Mouse (Mus musculus) frontal cortex, adult (tissue): ENCODE results near the gene Tmem178b.
A peak's percentile ranks its signal among the peaks of the same experiment; 100 is the strongest.

Source experiments
- ATAC-seq: cut with Nextera tagmentation; 2 replicates; pipeline ENCODE4 v1.9.2; 2017; ENCODE audit warnings: mild to moderate bottlenecking, moderate library complexity, mixed read lengths; ENCODE audit not compliant: low TSS enrichment

Gene Tmem178b

DNA sequence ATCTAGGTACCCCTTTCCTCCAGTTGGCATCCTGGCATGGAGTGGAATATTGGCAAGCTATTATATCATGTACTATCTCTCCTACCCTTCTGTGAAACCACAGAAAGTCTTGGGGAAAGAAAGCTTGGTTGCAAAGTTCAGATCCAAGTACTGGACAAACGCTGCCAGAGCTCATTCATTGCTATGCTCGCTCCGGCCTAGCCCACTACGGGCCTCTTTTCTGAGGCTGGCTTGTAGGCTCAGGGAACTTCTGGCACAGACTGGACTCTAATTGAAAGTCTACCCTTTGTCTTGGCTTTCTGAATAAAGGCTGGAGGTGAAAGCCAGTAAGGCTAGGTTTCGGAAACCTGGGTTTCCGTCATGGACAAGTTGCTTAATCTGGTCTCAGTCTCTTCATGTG, 44.7 kb downstream of the Tmem178b start:
- no peak for ATAC-seq

DNA sequence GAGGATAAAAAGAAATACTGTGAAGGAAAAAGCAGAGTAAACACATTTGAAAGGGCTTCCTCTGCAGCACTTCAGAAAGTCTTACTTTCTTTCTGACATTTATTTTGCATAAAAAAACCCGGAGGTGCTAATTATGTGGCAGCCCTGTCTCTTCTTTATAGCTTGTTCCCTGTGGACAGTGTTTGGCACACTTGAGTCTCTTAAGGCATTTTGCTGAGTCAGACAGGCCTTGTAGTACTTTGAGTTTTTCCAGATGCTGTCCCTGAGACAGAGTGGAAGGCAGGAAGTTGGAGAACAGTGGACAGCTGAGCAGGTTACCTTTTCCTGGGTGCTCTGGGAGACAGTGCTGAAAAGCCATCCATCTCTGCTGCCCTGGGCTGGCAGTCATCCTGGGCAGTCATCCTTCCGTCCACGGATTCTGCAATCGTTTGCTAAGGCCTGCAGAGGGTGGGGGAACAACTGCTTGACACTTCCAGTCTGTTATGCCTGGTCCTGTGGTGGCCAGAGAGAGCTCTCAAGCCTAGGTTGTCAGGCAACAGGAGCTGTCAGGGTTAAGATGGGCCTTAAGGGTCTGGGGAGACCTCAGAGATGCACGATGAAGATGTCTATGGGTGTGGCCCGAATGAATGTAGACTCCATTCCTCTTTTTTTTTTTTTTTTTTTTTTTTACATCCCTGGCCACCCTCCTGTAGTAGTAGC, 46.1 kb downstream of the Tmem178b start:
- peak; percentile 69 for ATAC-seq

DNA sequence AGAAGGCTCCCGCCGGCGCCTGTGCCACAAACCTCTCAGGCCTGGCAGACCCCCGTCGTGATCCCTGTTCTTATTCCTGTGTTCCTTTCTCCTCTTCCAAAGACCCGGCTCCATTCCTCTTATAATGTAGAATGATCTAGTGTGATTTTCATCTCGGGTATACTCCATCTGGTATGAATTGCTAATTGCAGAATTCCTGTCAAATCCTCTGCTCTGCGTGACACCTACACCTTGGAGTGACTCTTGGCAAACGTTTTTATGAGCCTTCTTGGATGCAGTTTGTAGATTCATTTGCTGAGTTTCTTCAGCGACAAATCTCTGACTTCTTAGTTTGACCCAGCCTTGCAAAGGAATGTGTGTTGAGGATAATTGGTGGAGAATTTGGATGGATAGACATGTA, 53.4 kb downstream of the Tmem178b start:
- ATAC-seq, result peak; percentile 52; the same call in 1 of the 2 replicates

DNA sequence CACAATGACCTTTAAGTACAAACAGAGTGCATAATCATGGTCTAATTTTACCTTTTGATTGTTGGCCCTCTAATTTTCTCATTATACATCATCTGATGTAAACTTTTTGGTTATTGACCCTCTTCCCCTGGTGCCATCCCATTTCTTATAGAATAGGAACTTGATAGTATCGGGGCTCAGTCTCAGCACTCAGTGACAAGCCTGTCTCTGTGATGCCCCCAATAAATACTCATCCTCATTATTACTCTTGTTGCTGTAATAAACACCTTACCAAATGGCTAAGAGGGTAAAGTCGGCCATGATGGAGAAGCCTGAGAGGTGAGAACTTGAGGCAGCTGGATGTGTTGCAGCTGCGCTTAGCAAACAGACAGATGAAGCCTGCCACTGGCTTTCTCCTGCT, 63.5 kb downstream of the Tmem178b start:
- ATAC-seq, result no peak

DNA sequence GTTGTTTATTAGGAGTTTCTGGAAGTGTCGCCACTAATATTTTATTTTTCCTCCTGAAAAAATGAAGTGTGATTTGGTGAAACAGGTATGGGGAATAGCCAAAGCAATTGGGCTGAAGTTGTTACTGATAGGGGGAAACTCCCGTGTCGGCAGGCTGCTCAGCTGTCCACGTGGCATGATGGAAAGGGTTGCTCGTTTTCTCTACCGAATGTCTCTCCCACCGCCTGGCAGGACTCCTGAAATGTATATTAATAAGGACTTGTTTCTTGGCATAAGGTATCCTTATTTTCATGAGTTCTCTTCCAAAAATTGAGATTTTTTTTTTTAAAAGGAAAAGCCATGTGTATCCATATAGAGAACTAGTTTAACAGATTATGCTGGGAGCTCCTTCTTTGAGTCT, 67.8 kb downstream of the Tmem178b start:
- ATAC-seq, result no peak; the same call in 1 of the 2 replicates

DNA sequence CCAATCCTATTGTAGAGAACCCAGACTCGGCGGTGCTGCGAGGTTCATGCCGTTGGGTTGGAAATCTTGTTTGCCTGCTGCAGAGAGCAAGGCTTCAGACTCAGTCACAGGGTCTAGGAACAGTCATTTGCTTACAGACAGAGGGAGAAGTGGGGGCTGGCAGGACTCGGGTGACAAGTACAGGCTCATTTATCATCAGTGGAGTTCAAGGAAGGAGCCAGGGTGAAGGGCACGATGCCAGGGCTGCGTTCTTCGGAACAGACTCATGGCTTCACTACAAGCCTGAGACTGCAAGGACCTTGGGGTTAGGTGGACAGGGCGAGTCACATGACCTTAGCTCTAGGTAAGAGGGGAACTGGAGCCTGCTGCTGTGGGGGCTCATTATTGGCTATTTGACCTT, 71.8 kb downstream of the Tmem178b start:
- ATAC-seq, result no peak

DNA sequence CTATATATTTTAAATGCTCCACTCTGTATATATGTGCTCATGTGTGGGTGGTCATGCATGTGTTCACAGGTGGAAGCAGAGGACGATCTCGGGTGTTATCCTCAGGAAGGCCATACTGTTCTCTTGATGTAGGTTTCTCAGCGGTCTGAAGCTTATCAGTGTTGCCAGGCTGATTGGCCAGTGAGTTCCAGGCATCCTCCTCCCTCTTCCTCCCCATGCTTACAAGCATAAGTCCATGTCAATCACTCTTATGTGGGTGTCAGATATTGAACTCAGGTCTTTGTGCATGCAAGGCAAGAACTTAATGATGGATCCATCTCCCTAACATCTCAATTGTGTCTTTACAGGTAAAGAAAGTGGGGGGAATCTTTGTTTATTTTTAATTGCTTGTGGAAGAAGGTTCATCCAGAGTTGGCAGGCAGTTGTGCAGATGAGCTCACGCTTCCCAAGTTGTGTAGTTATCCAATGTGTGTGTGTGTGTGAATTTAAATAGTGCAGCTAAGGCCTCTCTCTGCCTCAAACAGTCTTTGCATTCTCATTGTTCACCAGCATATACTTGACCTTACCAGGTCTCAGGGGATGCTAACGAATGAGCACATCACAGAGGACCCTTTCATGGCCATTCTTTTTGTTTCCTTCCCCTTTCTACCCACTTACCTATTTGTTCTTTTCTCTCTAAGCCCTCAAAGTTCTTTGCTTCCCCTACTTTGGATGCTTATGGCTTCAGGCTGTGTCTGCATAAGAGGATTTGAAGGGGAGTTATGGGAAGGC, 72.8 kb downstream of the Tmem178b start:
- ATAC-seq, result peak; percentile 42

DNA sequence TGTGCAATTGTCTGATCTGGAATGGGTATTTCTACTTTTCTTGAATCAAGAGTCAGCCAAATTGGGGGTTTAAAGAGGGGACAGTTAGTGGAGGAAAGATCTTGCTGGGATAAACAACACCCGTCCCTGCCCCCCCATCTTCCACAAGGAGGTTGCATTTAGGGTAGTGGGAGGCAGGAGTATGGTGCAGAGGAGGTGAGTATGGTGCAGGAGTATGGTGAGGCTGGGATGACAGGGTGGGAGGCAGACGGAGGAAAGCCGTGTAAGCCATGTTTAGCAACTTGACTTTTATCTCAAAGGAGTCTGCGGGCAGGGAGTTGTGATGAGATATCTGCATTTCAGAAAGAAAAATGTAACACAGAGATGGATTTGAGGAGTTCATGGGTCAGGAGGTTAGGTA, 73.5 kb downstream of the Tmem178b start:
- peak; percentile 56 for ATAC-seq

DNA sequence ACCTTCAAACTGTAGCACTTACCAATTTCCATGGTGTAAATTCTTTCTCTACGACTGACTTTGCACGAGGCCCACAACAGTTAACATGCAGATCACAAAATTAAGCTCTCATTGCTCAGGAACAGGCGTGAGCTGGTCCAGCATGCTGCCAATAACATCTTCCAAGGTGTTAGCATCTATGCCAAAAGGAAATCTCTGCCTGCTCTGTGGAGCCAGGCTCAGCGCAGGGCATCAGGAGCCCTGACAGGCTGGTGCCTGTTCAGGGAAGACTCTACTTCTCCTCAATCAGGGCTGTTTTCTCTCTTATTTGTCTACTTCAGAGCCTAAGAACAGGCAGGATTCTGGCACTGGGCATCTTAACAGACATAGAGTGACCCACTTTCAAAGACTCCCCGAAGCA, 80.9 kb downstream of the Tmem178b start:
- ATAC-seq, result 0 out of 2 replicates have a peak, but pooled peaks have one; percentile 25

DNA sequence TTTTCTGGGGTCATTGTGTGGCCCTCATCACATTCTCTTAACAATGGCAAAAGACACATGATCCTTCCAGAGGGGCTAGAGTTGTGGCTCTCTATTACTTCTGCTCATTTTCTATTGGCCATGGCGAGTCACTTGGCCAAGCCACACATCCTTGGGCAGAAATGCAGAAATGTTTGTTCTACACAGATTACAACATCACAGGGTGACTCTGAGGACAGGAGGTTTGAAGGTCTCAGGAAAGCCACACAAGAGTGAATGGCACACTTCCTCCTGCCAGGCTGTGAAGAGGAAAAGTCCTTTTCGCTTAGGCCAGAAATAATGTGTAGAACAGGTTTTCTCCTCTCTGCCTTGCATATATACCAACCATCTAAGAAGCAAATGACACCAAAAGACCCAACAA, 82.1 kb downstream of the Tmem178b start:
- no peak for ATAC-seq

DNA sequence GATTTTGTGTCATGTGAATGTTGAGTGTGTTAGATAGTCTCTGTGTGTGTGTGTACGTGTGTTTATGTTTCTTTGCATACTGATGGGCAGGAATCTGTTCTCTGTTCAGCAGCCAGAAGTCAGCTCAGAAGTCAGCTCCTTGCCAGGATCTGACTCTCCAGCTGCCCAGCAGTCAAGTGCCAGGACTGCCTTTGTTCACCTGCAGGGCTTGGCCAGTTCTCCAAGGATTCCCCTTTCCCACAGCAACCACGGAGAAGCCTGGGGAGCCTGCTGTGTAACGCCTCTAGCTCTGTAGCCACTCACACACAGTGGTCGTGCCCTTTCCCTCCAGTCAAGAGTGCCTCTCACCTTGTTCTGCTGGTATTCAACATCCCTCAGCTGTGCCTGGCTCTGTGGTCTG, 91.5 kb downstream of the Tmem178b start:
- 0 out of 2 replicates have a peak, but pooled peaks have one; percentile 10 for ATAC-seq

DNA sequence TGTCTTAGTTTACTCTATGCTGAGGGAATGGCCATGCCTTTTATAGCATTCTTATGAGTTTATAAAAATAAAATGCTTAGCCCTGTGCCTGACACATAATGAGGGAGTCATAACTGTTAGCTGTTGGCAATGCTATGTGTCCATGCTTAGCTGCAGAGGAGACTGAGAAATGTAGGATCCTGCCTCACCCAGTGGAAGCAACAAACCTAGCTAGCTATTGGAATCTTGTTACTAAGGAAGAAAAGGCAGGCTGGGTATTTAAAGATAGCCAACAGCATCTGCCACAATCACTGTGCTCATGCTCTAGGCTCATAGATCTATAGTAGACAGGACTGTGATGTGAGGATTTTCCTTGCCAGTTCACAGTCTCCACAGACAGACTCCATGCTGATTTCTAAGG, 97.2 kb downstream of the Tmem178b start:
- peak; percentile 71 for ATAC-seq

DNA sequence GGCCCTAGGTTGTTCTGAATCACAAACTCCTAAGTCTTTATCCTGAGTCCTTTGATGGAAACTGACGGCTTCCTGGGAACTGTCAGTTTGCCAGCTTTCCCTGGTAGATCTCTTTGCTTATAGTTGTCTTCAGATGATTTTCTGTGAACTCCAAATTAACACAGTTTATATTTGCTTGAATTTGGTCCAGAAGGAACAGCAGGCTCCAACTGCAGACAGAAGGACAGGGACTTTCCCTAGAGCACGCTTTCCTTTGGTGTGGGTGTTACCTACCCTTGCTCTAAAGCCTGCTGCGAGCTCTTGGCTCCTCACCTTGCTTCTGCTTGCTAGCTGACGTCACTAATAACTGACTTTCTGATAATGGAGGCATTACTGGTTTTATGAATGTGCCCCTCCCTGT, 105.9 kb downstream of the Tmem178b start:
- ATAC-seq, result peak; percentile 75

DNA sequence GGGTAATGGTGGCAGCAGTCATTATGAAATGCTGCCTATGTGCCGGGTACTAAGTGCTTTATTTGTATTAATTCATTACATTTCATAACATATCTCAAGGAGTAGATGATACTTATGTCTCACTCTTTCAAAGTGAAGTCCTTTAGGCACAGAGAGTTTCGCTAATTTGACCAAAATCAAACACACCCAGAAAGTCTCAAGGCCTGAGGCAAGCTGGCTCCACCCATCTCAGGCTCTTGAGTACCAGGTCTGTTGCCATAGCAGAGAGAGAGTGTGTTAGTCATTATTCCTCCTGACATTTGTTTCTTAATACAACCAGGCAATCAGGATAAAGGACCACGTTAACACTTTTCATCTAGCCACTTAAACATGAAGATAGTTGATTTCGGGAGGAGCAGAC, 117.7 kb downstream of the Tmem178b start:
- ATAC-seq, result no peak

DNA sequence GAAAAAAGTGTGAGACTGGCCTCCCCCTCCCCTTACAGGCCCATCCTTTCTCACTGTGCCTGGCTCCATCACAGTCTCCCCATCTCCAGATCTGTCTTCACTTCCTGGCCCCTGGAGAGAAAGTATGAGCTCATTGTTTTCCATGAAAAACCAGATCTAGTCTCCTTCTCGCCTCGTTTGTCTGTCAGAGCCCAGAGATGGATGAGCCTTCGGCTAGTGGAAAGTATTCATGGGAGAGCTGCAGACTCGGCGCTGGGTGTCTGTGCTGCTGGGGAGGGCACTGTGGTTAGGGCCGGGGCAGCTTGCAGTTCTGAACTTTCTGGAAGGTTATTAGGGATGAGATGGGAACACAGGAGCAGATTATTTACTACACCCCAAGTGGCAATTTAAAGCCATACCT, 118.9 kb downstream of the Tmem178b start:
- ATAC-seq, result no peak

DNA sequence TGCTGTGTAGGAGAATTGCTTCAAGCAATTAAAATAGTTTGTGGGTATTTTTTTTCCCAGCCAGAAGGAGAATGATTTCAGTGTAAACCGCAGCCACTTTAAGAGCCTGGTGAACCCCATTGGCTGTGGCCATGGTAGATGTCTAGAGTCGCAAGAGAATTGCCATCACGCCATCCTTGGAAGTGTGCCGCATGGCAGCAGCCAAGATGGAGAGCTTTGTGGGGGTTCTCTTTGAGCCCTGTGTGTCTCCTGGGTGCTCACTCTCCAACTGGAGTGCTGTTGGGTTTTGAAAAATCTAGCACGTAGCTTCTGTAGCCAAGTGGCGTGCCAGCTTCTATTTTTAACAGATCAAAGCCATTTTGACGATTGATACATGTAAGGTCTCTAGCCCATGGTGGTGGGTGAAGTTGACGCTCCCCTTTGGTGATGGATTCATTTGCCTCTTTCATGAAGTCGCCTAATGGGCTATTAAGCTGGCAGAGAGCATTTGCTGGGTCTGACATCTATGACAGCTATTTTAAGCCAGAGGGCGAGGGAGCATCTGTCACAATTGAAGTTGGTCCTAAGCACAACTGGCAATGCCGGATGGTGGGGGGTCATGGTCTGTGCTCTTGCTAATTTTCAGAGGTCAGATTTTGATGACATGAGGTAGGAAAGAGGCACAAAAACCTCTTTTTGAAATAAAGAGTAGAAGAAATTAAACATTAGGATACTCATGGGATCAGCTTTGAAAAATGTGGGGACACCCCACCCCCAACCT, 133.1 kb downstream of the Tmem178b start:
- peak; percentile 36; the same call in 1 of the 2 replicates for ATAC-seq

DNA sequence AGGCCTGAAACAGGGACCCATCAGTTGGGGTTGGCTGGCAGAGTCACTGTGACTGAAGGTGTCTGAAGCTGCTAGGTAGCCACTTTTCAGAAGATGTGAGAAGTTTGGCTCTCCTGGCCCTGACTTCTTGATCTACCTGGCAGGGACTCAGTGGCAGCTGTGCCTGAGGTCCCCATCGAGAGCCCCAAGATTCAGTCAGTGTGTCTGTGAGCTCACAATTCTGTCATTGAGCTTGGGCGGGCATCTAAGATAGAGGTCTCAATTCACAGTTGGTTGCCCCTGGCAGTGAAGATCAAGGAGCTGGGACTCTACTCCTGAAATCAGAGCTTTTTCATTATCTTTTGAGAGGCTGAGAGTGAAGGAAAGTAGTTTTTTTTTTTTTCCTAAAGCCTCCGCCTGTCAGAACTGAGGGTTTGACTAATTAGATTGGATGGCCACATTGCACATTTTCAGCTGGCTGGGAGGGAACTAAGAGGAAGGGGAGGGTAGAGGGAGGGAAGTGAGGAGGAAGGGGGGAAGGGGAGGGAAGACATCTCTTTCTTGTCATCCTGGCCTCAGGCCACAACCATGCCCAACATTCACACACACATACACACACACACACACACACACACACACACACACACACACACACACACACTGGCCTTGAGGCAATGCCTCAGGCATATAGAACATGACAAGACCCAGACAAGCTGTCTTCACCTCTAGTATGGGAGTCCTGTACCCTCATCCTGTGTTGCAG, 135.3 kb downstream of the Tmem178b start:
- no peak for ATAC-seq

DNA sequence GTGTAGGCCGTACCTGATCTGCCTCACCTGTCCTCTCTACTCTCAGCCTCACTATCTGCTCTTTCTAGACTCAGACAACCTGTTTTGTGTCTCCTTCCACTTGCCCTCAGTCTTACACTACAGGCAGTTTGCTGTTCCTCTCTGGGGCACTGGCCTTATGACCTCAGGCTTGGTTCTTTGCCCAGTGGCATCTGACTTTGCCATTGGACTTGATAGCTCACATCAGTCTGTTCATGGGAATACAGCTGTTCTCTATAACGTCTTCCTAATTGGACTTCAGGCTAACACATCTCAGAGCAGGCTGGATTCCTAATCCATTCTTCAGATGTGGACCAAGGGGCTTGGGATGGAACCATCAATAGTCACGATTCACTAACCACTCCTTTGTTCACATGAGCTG, 136.6 kb downstream of the Tmem178b start:
- ATAC-seq, result no peak

DNA sequence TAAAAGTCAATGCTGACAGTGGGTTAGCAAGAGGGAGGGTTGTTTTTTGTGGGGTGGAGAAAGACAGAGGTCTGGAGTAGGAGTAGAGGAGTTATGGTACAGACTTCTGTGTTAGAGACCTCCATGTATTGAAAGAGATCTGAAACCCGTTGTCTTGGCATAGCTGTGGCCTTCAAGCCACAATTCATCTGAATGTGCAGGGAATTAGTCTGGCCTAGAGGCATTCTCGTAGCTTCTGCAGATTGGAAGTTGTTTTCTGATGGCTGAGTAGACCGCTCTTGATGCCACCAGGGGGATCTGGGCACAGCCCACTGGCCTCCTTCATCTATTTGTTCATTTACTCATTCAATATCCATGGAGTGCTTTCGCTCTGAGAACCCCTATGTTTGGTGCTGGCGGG, 138.0 kb downstream of the Tmem178b start:
- ATAC-seq, result no peak

DNA sequence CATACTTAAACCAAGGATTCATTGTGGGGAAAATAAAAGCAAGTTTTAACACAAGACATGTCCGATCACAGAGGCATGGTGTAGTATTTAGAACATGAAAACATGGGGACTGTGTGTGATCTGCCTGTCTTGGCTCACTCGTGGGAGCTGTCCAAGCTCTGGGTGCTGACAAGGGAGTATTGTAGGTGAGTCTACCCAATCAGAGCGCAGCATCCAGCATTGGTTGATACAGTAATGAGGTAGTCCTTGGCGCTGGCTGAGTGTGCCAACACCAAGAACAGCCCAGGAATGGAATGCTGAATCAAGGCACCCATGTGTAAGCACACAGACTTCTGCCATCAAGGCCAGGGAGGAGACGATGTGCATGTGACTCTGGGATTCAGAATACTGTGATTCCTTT, 138.5 kb downstream of the Tmem178b start:
- ATAC-seq, result no peak; the same call in 1 of the 2 replicates

DNA sequence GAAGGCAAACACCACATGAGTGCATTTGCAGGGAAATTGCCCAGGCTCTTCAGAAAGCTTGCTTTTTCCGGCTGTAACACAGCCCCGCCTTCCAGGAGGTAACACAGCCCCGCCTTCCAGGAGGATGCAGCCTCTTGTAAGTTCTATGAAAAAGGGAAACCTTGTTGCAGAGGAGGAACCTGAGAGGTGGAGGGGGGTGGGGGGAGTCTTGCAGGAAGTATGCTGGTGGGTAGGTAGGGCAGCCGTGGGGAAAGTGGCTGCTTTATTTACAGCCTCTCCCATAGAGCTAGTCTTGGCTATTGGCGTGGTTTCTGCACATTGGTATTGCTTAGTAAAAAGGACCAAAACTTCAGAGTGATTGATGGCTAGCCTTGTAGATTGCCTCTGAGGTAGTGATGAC, 140.3 kb downstream of the Tmem178b start:
- ATAC-seq, result no peak

DNA sequence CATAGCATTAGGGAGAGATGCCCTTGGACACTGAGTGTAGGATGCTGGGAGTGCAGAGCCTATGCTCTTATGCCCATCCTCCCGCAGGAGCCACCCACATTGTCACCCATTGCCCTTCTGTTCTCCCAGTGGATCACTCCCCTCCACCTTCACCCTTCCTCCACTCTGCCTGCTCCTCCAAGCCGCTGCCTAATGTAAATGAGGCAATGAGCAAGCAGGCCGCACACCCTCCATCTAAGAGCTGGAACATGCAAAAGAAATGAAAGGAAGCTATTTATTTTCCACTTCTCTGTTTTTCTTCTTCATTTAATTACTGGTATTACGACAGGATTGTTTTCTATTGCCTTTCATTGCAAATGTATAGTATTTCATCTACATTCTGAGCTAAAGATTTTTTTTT, 142.1 kb downstream of the Tmem178b start:
- ATAC-seq, result peak; percentile 41; the same call in 1 of the 2 replicates
